Mouse (Mus musculus) cerebellum, postnatal 10 days (tissue): ENCODE measurements around the gene Glt28d2.

Source experiments
- DNase-seq, 2 experiments: peaks; one replicate each; pipeline ENCODE4 v3.0.0; 2021; ENCODE audit warnings: mixed read lengths in 2 of 2

Glt28d2 gene

DNA sequence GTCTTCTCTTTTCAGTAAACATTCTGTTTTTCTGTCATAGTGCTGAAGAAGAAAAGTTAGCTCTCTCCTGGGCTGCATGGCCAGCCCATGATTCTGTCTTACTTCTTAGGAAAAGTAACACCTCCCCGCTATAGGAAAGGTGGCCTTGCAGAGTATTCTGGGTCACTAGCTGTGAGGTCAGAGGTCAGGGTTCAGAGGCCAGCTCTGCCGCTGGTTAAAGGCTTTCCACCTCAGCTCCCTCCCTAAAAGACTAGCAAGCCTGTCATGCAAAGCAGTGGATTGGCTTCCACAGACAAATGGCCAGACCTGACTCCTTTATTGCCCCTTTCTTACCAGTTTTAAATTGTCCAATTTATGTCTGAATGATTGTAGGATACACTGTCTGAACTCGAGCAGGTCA lies 23.3 kb downstream of the Glt28d2 start:
- DNase-seq, result no peak

GRCm38 (mm10) chr3:85862886-85863285 lies 24.4 kb downstream of the Glt28d2 start:
- DNase-seq, result no peak

GRCm38 (mm10) chr3:85860996-85861395 lies 26.3 kb downstream of the Glt28d2 start:
- no peak for DNase-seq

DNA sequence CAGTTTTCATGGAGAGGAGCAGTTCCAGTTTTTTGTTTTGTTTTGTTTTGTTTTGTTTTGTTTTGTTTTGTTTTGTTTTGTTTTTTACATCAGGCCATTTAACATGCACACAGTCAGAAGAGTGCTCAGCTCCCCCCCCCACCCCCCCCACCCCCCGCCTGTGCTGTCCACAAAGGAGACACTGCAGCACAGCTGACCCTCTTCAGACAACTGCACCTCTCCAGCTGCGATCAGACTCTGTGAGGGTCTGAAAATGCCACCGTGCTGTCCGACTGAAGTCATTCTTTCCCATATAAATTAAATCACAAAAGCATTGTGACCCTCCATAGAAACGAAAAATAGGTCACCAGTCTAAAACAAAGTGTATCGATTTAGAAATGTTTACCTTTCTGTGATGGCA lies 28.0 kb downstream of the Glt28d2 start:
- DNase-seq, result no peak

GRCm38 (mm10) chr3:85858140-85859135 lies 28.9 kb downstream of the Glt28d2 start:
- no peak for DNase-seq

DNA sequence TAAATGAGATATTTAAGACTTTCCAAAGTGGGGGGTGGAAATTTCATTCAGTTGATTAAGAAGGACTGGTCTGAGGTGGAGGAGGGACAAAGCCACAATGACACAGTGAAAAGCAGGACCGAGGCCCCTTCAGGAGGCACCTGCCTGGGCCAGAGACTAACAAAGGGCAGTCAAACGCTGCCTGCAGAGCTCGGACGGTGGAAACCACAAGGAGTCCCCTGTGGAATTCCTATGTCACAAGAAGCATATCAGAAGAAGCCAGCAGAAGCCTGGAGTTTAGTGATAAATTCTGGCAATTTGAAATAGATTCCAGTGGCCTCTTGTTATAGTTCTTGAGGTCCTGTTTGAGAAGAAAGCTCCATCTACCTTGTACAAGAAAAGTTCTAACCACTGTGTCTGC lies 30.2 kb downstream of the Glt28d2 start:
- no peak for DNase-seq

DNA sequence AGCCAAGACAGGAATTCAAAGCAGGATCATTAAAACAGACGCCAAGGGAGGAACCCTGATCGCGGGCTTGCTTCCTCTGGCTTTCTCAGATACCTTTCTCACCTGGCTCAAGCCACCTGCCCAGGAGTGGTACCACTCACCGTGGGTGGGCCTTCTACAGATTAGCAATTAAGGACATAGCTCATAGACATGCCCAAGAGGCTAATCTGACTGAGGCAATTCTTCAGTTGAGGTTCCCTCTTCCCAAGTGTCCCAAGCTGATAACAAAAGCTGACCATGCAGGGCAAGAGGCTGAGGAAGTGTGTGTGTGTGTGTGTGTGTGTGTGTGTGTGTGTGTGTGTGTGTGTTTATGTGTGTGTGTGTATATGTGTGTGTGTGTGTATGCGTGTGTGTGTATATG lies 31.4 kb downstream of the Glt28d2 start:
- DNase-seq, result no peak

GRCm38 (mm10) chr3:85855043-85855442 lies 32.3 kb downstream of the Glt28d2 start:
- no peak for DNase-seq

DNA sequence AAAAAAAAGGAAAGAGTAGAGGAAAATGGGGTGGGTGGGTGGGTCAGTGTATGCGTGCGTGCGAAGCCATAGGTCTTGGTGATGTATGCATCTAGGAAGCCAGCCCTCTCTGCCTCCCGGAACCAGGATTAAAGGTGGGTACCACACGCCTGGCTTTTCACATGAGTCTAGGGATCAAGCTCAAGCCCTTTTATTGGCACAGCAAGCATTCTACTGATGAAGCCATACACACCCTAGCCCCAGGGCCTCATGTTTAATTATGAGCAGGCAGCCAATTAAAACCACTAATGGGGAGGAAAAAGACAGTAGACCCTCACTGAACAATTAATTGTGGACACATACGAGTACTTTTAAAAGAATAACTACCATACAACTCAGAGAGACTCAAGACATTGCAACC lies 33.2 kb downstream of the Glt28d2 start:
- DNase-seq, result no peak

DNA sequence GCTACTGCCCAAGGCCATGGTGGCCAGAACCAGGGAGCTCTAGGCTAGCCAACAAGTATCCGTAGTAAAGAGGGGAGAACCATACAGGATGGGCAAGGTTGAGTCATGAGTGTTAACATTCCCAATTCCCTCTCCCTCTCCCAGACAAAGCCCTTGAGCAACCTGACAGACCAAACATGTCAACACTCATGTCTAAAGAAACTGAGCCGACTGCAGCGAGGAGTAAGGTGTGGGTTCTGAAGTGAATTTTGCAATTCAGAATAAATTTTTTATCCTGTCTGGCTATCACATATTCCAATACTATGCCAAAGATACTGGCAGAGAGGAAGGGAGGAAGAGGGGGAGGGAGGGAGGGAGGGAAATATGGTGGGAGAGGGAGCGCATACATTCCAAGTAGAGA lies 33.6 kb downstream of the Glt28d2 start:
- DNase-seq, result no peak

DNA sequence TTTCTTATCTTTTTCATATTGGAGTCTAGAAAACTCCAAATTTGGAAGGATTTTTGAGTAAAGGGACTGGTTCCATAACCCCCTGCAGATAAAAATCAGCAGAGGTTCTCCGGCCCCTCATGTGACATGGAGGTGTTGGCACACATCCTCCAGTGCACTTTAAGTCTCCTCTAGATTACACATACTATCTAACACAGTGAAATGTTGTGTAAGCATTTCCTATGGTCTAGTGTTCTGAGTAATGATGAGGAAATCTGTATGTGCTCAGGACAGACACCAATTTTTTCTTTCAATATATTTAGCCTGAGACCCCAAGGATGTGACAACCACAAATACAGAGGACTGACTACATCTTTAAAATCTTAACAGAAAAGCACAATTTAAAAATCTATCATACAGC lies 37.2 kb downstream of the Glt28d2 start:
- DNase-seq, result no peak

DNA sequence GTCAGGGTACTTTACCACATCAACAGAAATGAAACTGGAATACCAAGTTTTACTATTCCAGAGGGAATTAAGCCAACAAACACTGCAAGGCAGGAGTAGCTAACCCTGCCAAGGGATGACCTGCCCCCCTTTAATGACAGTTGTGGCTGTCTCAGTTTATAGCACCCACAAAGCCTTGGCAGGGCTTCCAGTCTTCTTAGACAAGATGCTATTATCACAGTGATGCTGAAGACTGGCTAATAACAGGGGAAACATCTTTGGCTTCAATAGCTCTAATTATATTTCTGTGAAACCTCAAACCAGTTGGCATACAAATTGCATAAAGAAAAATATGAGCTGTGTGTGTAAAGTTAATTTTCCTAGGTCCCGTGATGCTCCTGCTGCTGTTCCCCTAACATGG lies 41.0 kb downstream of the Glt28d2 start:
- DNase-seq, result no peak

GRCm38 (mm10) chr3:85845341-85845740 lies 42.0 kb downstream of the Glt28d2 start:
- DNase-seq, result no peak

GRCm38 (mm10) chr3:85842881-85843218 lies 44.5 kb downstream of the Glt28d2 start:
- DNase-seq, result no peak

DNA sequence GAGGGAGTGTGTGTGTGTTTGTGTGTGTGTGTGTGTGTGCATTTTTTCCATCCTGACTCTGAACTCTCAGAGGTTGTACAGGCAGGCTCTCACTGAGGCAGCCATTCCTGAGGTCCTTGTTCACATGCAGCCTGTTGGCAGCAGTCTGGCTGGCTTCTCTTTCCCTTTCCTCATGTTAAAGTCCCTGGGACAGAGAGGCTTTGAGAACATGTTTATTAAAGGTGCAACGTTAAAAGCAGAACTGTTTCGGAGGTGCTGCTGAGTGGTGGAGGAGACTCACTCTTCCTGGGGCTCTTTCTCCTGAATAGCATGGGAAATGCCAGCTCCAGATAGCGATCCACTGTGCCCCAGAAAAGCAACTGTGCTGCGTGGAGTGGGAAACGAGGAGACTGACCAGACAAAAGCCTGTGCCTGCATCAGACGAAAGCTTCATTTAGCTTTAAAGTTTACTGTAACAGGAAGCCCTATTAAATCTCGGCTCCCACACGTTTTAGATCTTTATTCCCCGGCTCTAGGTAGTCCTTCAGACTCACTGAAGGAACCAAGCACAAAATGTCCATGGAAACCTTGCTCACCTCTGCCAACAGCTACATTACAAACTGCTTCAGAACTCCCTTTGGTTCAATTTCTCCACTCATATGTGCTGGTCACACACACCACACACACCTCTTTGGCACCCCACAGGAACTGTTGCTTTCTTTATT lies 45.0 kb downstream of the Glt28d2 start:
- DNase-seq, result no peak

GRCm38 (mm10) chr3:85841454-85842176 lies 45.7 kb downstream of the Glt28d2 start:
- no peak for DNase-seq

- DNase-seq, result no peak
These were observed 53.7 kb downstream of the Glt28d2 start for GRCm38 (mm10) chr3:85833627-85834026.

DNA sequence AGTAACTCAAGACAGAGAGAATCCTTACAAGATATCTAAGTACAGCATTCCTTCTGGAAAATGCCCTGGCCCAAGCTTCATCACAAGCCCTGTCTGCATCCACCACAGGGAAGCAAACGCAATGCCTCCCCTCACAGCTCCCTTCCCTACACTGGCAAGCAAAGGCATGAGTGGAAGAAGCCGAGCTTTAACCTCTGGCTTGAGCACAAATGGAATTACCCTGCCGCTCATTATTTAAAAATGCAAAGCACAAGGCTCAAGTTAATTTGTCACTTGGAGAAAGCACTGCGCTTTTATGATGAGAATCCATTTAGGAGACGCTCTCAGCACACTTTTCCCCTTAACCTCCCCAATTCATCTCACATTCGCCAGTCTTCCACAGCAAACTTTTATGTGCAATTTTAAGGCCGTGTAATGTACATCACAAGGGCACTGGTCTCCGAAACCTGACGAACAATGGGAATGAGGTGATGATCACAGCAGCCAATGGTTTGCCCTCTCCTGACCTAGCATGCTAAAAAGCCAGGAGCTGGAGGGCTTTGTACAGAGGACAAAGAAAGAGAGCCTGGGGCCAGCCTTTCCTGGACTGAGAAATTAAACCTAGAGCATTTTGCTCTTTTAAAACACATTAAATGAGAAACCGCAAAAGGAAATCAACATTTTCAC lies 54.7 kb downstream of the Glt28d2 start:
- no peak for DNase-seq

DNA sequence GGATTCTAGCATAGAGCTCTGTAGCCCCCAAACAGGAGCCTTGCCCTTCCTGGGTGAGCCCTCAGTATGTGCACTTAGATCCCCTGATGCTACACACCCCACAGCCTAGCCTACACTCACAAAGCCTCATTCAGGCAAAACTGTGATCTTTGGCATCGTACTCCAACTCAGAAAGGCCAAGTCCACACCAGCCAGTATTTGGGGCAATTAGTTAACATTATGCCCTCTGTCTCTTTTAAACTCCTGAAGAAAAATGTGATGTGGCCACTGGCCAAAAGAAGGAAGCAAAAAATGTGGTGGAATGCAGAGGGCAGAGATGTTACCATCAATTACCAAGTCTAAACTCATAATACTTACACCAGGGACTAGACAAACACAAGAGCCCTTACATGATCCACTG lies 55.5 kb downstream of the Glt28d2 start:
- DNase-seq, result no peak

GRCm38 (mm10) chr3:85829047-85829446 lies 58.3 kb downstream of the Glt28d2 start:
- DNase-seq, result peak; percentile 82

- peak; percentile 11 to 20 for DNase-seq
These were observed 59.5 kb downstream of the Glt28d2 start for GRCm38 (mm10) chr3:85827815-85828214.

GRCm38 (mm10) chr3:85827283-85827682 lies 60.0 kb downstream of the Glt28d2 start:
- peak; percentile 61 to 65 for DNase-seq
